Mouse (Mus musculus) neural tube, embryonic 14.5 days (tissue): ENCODE measurements at regions not wholly inside any gene's neighbourhood (a gene's known extent, or its start where the extent isn't known, plus 50 kb on each side); places are given as distances from the start of the nearest gene placed in this dataset.

Source experiments
- ATAC-seq: fragments of 200-750 bp; cut with Nextera tagmentation; 2 replicates; pipeline ENCODE4 v1.8.0; 2017; ENCODE audit warnings: low read depth, mild to moderate bottlenecking, moderate TSS enrichment, moderate library complexity
- H3K27ac ChIP-seq: fragments of 300-500 bp; sonication (generic); 2 replicates; pipeline ENCODE4 v1.5.1; 2014; ENCODE audit warnings: low read depth, mild to moderate bottlenecking, control low read depth, low read length, moderate library complexity, mixed read lengths
- H3K27me3 ChIP-seq: fragments of 300-500 bp; sonication (generic); 2 replicates; pipeline ENCODE4 v1.6.1; 2014; ENCODE audit warnings: low read length; ENCODE audit not compliant: control insufficient read depth, insufficient read depth
- H3K36me3 ChIP-seq: fragments of 300-500 bp; sonication (generic); 2 replicates; pipeline ENCODE4 v1.6.1; 2014; ENCODE audit warnings: low read length, mixed read lengths; ENCODE audit not compliant: control insufficient read depth, insufficient read depth
- H3K4me1 ChIP-seq: fragments of 300-500 bp; sonication (generic); 2 replicates; pipeline ENCODE4 v1.6.1; 2014; ENCODE audit warnings: low read length; ENCODE audit not compliant: control insufficient read depth, insufficient read depth
- H3K4me2 ChIP-seq: fragments of 300-500 bp; sonication (generic); 2 replicates; pipeline ENCODE4 v1.6.1; 2014; ENCODE audit warnings: mild to moderate bottlenecking, low read depth, low read length, control low read depth
- H3K4me3 ChIP-seq: fragments of 300-500 bp; sonication (generic); 2 replicates; pipeline ENCODE4 v1.5.1; 2014; ENCODE audit warnings: low read depth, low read length, control low read depth, mixed read lengths
- H3K9ac ChIP-seq: fragments of 300-500 bp; sonication (generic); replicated peaks from 2 replicates; pipeline ENCODE4 v1.6.1; 2014; ENCODE audit warnings: low read depth, mild to moderate bottlenecking, control low read depth, low read length, mixed read lengths
- H3K9me3 ChIP-seq: fragments of 300-500 bp; sonication (generic); 2 replicates; pipeline ENCODE4 v1.6.1; 2016; ENCODE audit warnings: low read length; ENCODE audit not compliant: control insufficient read depth
- WGBS: fragments of 180-500 bp; shearing (Covaris S2); extraction: QIAGEN DNeasy Blood & Tissue Kit; methylation state at CpG from one replicate; pipeline ENCODE4 v1.1.7; 2014; 5-methylcytosine and 5-hydroxymethylcytosine counted together

DNA sequence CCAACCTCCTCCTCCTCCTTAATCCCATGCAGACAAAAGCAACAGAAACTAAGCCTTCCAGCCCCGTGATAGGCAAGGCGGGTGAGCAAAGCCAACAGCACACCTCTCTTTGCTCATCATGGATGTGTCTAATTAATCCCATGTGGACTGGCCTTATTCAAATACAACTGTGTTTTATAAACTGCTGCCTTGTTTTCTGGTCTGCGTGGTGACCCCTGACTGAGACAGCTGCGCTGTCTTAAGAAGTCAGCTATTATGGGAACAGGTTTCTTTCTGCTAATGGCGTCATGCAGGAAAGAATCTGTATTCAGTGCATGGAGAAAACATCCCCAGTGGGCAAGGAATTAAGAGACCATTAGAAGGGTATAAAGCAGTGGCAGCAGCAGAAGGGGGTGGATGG, 161.6 kb upstream of the Kiz start:
- Histone ChIP-seq H3K4me2 (peak overlapping the region; percentile 20; the same call in 1 of the 2 replicates), H3K27ac (peak overlapping the region; percentile 40; the same call in 1 of the 2 replicates), H3K9me3 (no peaks in the 10 kb centered on the region), H3K27me3 (no peaks in the 10 kb centered on the region), H3K9ac (no peak overlapping the region), H3K4me1 (peaks cover 6% of the 10 kb centered on the region; the same call in 1 of the 2 replicates), H3K36me3 (no peaks in the 10 kb centered on the region), H3K4me3 (no peak overlapping the region)
- peak; percentile 72 for ATAC-seq
- WGBS, result 18% methylated on average over 5 of the region's 5 CpGs

DNA sequence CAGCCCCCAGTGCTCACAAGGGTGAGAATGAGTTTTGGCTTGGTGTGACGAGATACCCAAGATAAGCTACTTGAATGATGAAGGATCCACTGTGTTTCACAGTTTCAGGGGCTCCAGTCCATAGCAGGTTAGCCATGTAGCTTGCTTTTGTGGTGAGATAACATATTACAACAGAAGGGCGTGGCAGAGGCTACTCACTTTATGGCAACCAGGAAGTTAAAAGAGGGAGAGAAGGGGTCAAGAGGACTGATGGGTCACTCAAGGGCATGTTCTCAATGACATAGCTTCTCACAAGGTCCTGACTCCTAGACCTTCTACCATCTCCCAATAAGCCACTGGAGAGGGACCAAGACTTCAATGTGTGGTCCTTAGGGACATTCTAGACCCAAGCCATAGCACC, 159.4 kb upstream of the Kiz start:
- Histone ChIP-seq H3K4me1 (peaks cover 6% of the 10 kb centered on the region; the same call in 1 of the 2 replicates), H3K9me3 (no peaks in the 10 kb centered on the region), H3K4me3 (no peak overlapping the region), H3K27ac (no peak overlapping the region), H3K4me2 (no peak overlapping the region), H3K27me3 (no peaks in the 10 kb centered on the region), H3K9ac (no peak overlapping the region), H3K36me3 (no peaks in the 10 kb centered on the region)
- 95% methylated on average over 2 of the region's 2 CpGs for WGBS
- no peak for ATAC-seq

- Histone ChIP-seq H3K36me3 (no peaks in the 10 kb centered on the region), H3K4me2 (no peak overlapping the region), H3K27me3 (no peaks in the 10 kb centered on the region), H3K9me3 (no peaks in the 10 kb centered on the region), H3K4me3 (no peak overlapping the region), H3K27ac (no peak overlapping the region), H3K9ac (no peak overlapping the region), H3K4me1 (peaks cover 6% of the 10 kb centered on the region; the same call in 1 of the 2 replicates)
- ATAC-seq, result no peak
- WGBS, result 84% methylated on average over 4 of the region's 4 CpGs
Measured at GRCm38 (mm10) chr2:146696727-146697126, 158.9 kb upstream of the Kiz start.

GRCm38 (mm10) chr2:146710676-146711075, 145.0 kb upstream of the Kiz start:
- H3K4me2 ChIP-seq, result no peak overlapping the region
- ATAC-seq, result peak; percentile 90
- 29% methylated on average over 8 of the region's 8 CpGs for WGBS

GRCm38 (mm10) chr2:146721184-146721715, 134.4 kb upstream of the Kiz start:
- no peak overlapping the region for H3K4me3 ChIP-seq
- WGBS, result 31% methylated on average over 10 of the region's 10 CpGs
- ATAC-seq, result no peak
- H3K9ac ChIP-seq, result no peak overlapping the region
- H3K36me3 ChIP-seq, result no peaks in the 10 kb centered on the region
- no peaks in the 10 kb centered on the region for H3K9me3 ChIP-seq
- no peak overlapping the region for H3K27ac ChIP-seq
- peaks cover 24% of the 10 kb centered on the region; the same call in 1 of the 2 replicates for H3K4me1 ChIP-seq
- H3K27me3 ChIP-seq, result no peaks in the 10 kb centered on the region
- H3K4me2 ChIP-seq, result no peak overlapping the region

More at GRCm38 (mm10) chr2:146710676-146711075, 145.0 kb upstream of the Kiz start:
- no peak overlapping the region for H3K9ac ChIP-seq
- H3K27ac ChIP-seq, result 0 out of 2 replicates have a peak overlapping the region, but pooled peaks have one; percentile 28
- H3K9me3 ChIP-seq, result no peaks in the 10 kb centered on the region
- H3K4me3 ChIP-seq, result no peak overlapping the region
- H3K27me3 ChIP-seq, result no peaks in the 10 kb centered on the region
- peaks cover 7% of the 10 kb centered on the region; the same call in 1 of the 2 replicates for H3K4me1 ChIP-seq
- no peaks in the 10 kb centered on the region for H3K36me3 ChIP-seq

GRCm38 (mm10) chr2:146722351-146723025, 133.2 kb upstream of the Kiz start:
- WGBS, result 11% methylated on average over 8 of the region's 8 CpGs
- H3K4me1 ChIP-seq, result peaks cover 24% of the 10 kb centered on the region; the same call in 1 of the 2 replicates
- H3K9me3 ChIP-seq, result no peaks in the 10 kb centered on the region
- no peaks in the 10 kb centered on the region for H3K36me3 ChIP-seq
- no peak overlapping the region for H3K9ac ChIP-seq
- H3K27ac ChIP-seq, result peak overlapping the region; percentile 46; the same call in 1 of the 2 replicates
- no peak overlapping the region for H3K4me2 ChIP-seq
- no peaks in the 10 kb centered on the region for H3K27me3 ChIP-seq
- peak; percentile 44; the same call in 1 of the 2 replicates for ATAC-seq
- H3K4me3 ChIP-seq, result no peak overlapping the region

DNA sequence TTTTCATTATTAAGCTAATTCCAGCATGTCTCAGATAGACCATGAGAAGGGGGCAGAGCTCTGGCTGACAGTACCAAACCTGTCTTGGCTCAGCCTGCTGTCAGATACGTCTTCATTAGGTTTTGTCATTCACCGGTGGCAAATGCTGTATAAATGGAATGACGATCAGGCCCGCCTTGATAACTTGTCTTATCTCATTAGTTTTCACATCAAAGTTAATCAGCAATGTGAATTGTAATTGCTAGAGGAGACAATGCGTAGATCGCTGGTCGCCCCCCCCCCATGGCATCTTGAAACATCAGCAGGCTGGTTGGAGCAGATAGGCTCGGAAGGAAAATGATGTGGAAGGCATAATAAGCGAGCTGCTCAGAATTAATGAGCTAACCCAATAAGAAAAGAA, 132.5 kb upstream of the Kiz start:
- Histone ChIP-seq H3K36me3 (no peaks in the 10 kb centered on the region), H3K4me2 (peak overlapping the region; percentile 27; the same call in 1 of the 2 replicates), H3K27me3 (no peaks in the 10 kb centered on the region), H3K9ac (no peak overlapping the region), H3K27ac (peak overlapping the region; percentile 55; the same call in 1 of the 2 replicates), H3K4me3 (no peak overlapping the region), H3K4me1 (peaks cover 24% of the 10 kb centered on the region; the same call in 1 of the 2 replicates), H3K9me3 (no peaks in the 10 kb centered on the region)
- WGBS, result 20% methylated on average over 9 of the region's 9 CpGs
- ATAC-seq, result peak; percentile 78

DNA sequence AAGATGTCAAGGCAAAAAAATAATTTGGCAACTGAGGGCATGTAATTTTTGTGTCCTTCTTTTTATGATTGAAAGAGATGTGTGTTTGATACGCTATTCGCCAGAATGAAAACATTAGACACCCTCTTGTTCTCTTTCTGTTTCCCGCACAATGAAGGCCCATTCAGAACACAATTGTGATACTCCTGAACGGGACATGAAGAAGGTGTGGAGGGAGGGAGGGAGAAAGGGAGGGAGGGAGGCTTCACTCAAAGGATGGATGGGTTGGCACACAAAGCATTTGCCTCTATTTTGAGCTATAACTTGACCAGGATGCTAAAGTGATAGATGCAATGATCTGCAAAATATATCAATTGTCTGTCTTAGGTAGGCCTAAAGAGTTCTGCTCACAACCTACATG, 132.0 kb upstream of the Kiz start:
- Histone ChIP-seq H3K9ac (no peak overlapping the region), H3K9me3 (no peaks in the 10 kb centered on the region), H3K36me3 (no peaks in the 10 kb centered on the region), H3K4me1 (peaks cover 24% of the 10 kb centered on the region; the same call in 1 of the 2 replicates), H3K4me2 (no peak overlapping the region), H3K27me3 (no peaks in the 10 kb centered on the region), H3K4me3 (no peak overlapping the region), H3K27ac (peak overlapping the region; percentile 55; the same call in 1 of the 2 replicates)
- no peak; the same call in 1 of the 2 replicates for ATAC-seq
- 35% methylated on average over 4 of the region's 4 CpGs for WGBS

DNA sequence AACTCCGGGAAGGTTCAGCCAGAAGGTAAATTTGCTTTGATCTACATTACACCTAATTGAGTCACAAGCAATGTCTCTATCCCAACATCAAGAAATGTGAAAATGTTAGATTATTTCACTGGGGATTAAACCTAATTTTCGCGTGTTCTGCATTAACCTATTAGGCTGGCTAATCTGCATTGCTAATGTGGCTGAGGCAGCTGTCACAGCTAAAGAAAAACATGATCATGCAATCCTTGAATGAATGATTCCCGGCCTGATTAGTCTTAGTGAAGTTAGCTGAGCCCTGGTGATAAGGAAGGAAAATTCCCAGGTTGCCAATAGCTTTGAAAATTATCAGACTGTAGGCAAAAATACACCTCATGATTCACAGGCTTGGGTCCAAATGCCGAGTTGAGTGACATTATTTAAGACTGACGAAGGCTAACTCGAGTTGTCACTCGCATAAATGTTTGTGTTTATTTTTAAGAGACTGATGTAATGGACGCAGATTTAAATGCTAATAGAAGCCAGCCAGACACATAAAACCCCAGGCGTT, 131.5 kb upstream of the Kiz start:
- H3K36me3 ChIP-seq, result no peaks in the 10 kb centered on the region
- no peak overlapping the region for H3K4me2 ChIP-seq
- no peaks in the 10 kb centered on the region for H3K27me3 ChIP-seq
- 26% methylated on average over 10 of the region's 10 CpGs for WGBS
- peak overlapping the region; percentile 49; the same call in 1 of the 2 replicates for H3K27ac ChIP-seq
- H3K9ac ChIP-seq, result no peak overlapping the region
- 0 out of 2 replicates have a peak, but pooled peaks have one; percentile 20 for ATAC-seq
- H3K9me3 ChIP-seq, result no peaks in the 10 kb centered on the region
- peaks cover 24% of the 10 kb centered on the region; the same call in 1 of the 2 replicates for H3K4me1 ChIP-seq
- no peak overlapping the region for H3K4me3 ChIP-seq
